Mouse (Mus musculus): ENCODE measurements around the gene Alox12b. TPM values are rescaled to one million over a fixed set of nuclear protein-coding genes. Genes with fewer than 3 reads are reported as not detected.

Gene Alox12b
- 43.9 TPM in 1 of 2 replicates, not detected in the other for polyA plus RNA-seq (2012; rRNA removed)

GRCm38 (mm10) chr11:69156800-69157199 lies at the start of gene Alox12b:
Gene Alox12b (plus strand): TSS chr11:69156989.
- WGBS: 3% methylated on average over 18 of the region's 18 CpGs
- no peak within 1 kb of the TSS for H3K4me3 ChIP-seq (replicated peaks; ENCODE audit: extremely low read depth, low read depth, low read length)
- no peak for TF ChIP-seq POLR2A (IDR thresholded peaks at IDR 0.05; ENCODE audit: borderline replicate concordance, extremely low read depth, low read depth, low read length)
- no peak for TF ChIP-seq CTCF (IDR thresholded peaks at IDR 0.05; ENCODE audit: insufficient read depth, low read length)

GRCm38 (mm10) chr11:69107676-69108075 lies 49.1 kb upstream of the Alox12b start:
- DNase-seq: no peak
- Histone ChIP-seq H3K4me1 (ENCODE audit: control insufficient read depth, insufficient read depth, low read length) (peaks cover 4% of the 10 kb centered on the region; the same call in 1 of the 2 replicates), H3K4me3 (replicated peaks; ENCODE audit: extremely low read depth, low read depth, low read length) (no peak overlapping the region)
- 86% methylated on average over 11 of the region's 11 CpGs for WGBS
- no peak for TF ChIP-seq CTCF (IDR thresholded peaks at IDR 0.05; ENCODE audit: insufficient read depth, low read length)
- TF ChIP-seq POLR2A (IDR thresholded peaks at IDR 0.05; ENCODE audit: borderline replicate concordance, extremely low read depth, low read depth, low read length): no peak

More at GRCm38 (mm10) chr11:69156800-69157199, at the start of gene Alox12b:
- DNase-seq: no peak
- H3K4me1 ChIP-seq (ENCODE audit: control insufficient read depth, insufficient read depth, low read length): no peaks in the 10 kb centered on the region

GRCm38 (mm10) chr11:69108223-69108622 lies 48.6 kb upstream of the Alox12b start:
- 87% methylated on average over 9 of the region's 9 CpGs for WGBS
- Histone ChIP-seq H3K4me1 (ENCODE audit: control insufficient read depth, insufficient read depth, low read length) (peaks cover 4% of the 10 kb centered on the region; the same call in 1 of the 2 replicates), H3K4me3 (replicated peaks; ENCODE audit: extremely low read depth, low read depth, low read length) (no peak overlapping the region)
- TF ChIP-seq POLR2A (IDR thresholded peaks at IDR 0.05; ENCODE audit: borderline replicate concordance, extremely low read depth, low read depth, low read length): no peak
- no peak for TF ChIP-seq CTCF (IDR thresholded peaks at IDR 0.05; ENCODE audit: insufficient read depth, low read length)
- no peak for DNase-seq

GRCm38 (mm10) chr11:69109032-69109900 lies 47.5 kb upstream of the Alox12b start:
- no peak for DNase-seq
- Histone ChIP-seq H3K4me1 (ENCODE audit: control insufficient read depth, insufficient read depth, low read length) (peaks cover 4% of the 10 kb centered on the region; the same call in 1 of the 2 replicates), H3K4me3 (replicated peaks; ENCODE audit: extremely low read depth, low read depth, low read length) (no peak overlapping the region)
- TF ChIP-seq POLR2A (IDR thresholded peaks at IDR 0.05; ENCODE audit: borderline replicate concordance, extremely low read depth, low read depth, low read length) (peak; percentile 33; the same call in 1 of the 2 replicates), CTCF (IDR thresholded peaks at IDR 0.05; ENCODE audit: insufficient read depth, low read length) (no peak)
- 81% methylated on average over 13 of the region's 13 CpGs for WGBS

- WGBS: 2% methylated on average over 30 of the region's 30 CpGs
- DNase-seq: peak; percentile 92
Observed at GRCm38 (mm10) chr11:69110319-69111046, 46.3 kb upstream of the Alox12b start.

GRCm38 (mm10) chr11:69111051-69111810 lies 45.6 kb upstream of the Alox12b start:
- no peak for TF ChIP-seq CTCF (IDR thresholded peaks at IDR 0.05; ENCODE audit: insufficient read depth, low read length)
- TF ChIP-seq POLR2A (IDR thresholded peaks at IDR 0.05; ENCODE audit: borderline replicate concordance, extremely low read depth, low read depth, low read length): no peak
- H3K4me1 ChIP-seq (ENCODE audit: control insufficient read depth, insufficient read depth, low read length): peaks cover 4% of the 10 kb centered on the region; the same call in 1 of the 2 replicates
- no peak for DNase-seq
- peak overlapping the region; percentile 44 for H3K4me3 ChIP-seq (replicated peaks; ENCODE audit: extremely low read depth, low read depth, low read length)
- 10% methylated on average over 21 of the region's 21 CpGs for WGBS

More at GRCm38 (mm10) chr11:69110319-69111046, 46.3 kb upstream of the Alox12b start:
- H3K4me3 ChIP-seq (replicated peaks; ENCODE audit: extremely low read depth, low read depth, low read length): peak overlapping the region; percentile 51
- peak; percentile 45; the same call in 1 of the 2 replicates for TF ChIP-seq POLR2A (IDR thresholded peaks at IDR 0.05; ENCODE audit: borderline replicate concordance, extremely low read depth, low read depth, low read length)
- TF ChIP-seq CTCF (IDR thresholded peaks at IDR 0.05; ENCODE audit: insufficient read depth, low read length): no peak
- peaks cover 4% of the 10 kb centered on the region; the same call in 1 of the 2 replicates for H3K4me1 ChIP-seq (ENCODE audit: control insufficient read depth, insufficient read depth, low read length)

GRCm38 (mm10) chr11:69111865-69112264 lies 44.9 kb upstream of the Alox12b start:
- Histone ChIP-seq H3K4me1 (ENCODE audit: control insufficient read depth, insufficient read depth, low read length) (peaks cover 4% of the 10 kb centered on the region; the same call in 1 of the 2 replicates), H3K4me3 (replicated peaks; ENCODE audit: extremely low read depth, low read depth, low read length) (no peak overlapping the region)
- no peak for DNase-seq
- WGBS: 53% methylated on average over 4 of the region's 4 CpGs
- TF ChIP-seq POLR2A (IDR thresholded peaks at IDR 0.05; ENCODE audit: borderline replicate concordance, extremely low read depth, low read depth, low read length) (no peak), CTCF (IDR thresholded peaks at IDR 0.05; ENCODE audit: insufficient read depth, low read length) (no peak)

- H3K4me3 ChIP-seq (replicated peaks; ENCODE audit: extremely low read depth, low read depth, low read length): no peak overlapping the region
- no peak for DNase-seq
- WGBS: 60% methylated on average over 3 of the region's 3 CpGs
- peaks cover 4% of the 10 kb centered on the region; the same call in 1 of the 2 replicates for H3K4me1 ChIP-seq (ENCODE audit: control insufficient read depth, insufficient read depth, low read length)
- TF ChIP-seq POLR2A (IDR thresholded peaks at IDR 0.05; ENCODE audit: borderline replicate concordance, extremely low read depth, low read depth, low read length) (no peak), CTCF (IDR thresholded peaks at IDR 0.05; ENCODE audit: insufficient read depth, low read length) (no peak)
Observed at GRCm38 (mm10) chr11:69114018-69114417, 42.8 kb upstream of the Alox12b start.
